Mouse (Mus musculus): Measurements from ENCODE around the gene Pdxp.

Pdxp gene

GRCm38 (mm10) chr15:78899740-78900584, 13.8 kb upstream of the Pdxp start, which contains the start of gene Sh3bp1:
Gene Sh3bp1 (plus strand): TSS chr15:78899768.
- DNase-seq, result peak; percentile 61

- DNase-seq, result no peak
Observed at GRCm38 (mm10) chr15:78900585-78901421, 12.9 kb upstream of the Pdxp start.

- DNase-seq, result no peak
Observed at GRCm38 (mm10) chr15:78901422-78901789, 12.3 kb upstream of the Pdxp start.

- DNase-seq, result peak; percentile 84
Observed at GRCm38 (mm10) chr15:78903243-78903642, 10.5 kb upstream of the Pdxp start.

- DNase-seq, result no peak
Observed at GRCm38 (mm10) chr15:78908399-78908798, 5.3 kb upstream of the Pdxp start.

GRCm38 (mm10) chr15:78908982-78909381, 4.7 kb upstream of the Pdxp start:
- no peak for DNase-seq

- no peak for DNase-seq
Observed at GRCm38 (mm10) chr15:78912040-78912439, 1.7 kb upstream of the Pdxp start.

GRCm38 (mm10) chr15:78914091-78914822, 538 bp downstream of the Pdxp start:
- peak; percentile 73 for DNase-seq

- DNase-seq, result no peak
Observed at GRCm38 (mm10) chr15:78914823-78915659, 1.3 kb downstream of the Pdxp start.

GRCm38 (mm10) chr15:78915660-78916017, 1.9 kb downstream of the Pdxp start:
- DNase-seq, result peak; percentile 59

GRCm38 (mm10) chr15:78916052-78916826, 2.5 kb downstream of the Pdxp start:
- DNase-seq, result peak; percentile 56

GRCm38 (mm10) chr15:78918126-78918525, 4.4 kb downstream of the Pdxp start:
- DNase-seq, result no peak

GRCm38 (mm10) chr15:78919914-78920313, 6.2 kb downstream of the Pdxp start:
- no peak for DNase-seq

GRCm38 (mm10) chr15:78922700-78923099, 9.0 kb downstream of the Pdxp start:
- DNase-seq, result no peak

GRCm38 (mm10) chr15:78923585-78923984, 9.9 kb downstream of the Pdxp start:
- no peak for DNase-seq

- DNase-seq, result no peak
Observed at GRCm38 (mm10) chr15:78925129-78925528, 11.4 kb downstream of the Pdxp start.

GRCm38 (mm10) chr15:78926021-78926919, 12.6 kb downstream of the Pdxp start, which contains the start of gene Lgals1:
Gene Lgals1 (plus strand): TSS chr15:78926725.
- peak; percentile 58 for DNase-seq

- no peak for DNase-seq
Observed at GRCm38 (mm10) chr15:78927021-78927787, 13.5 kb downstream of the Pdxp start.

- peak; percentile 46 for DNase-seq
Observed at GRCm38 (mm10) chr15:78927788-78928457, 14.2 kb downstream of the Pdxp start.
